Mouse (Mus musculus): ENCODE results near the gene Pank4. TPM values are rescaled to one million over a fixed set of nuclear protein-coding genes. Genes with fewer than 3 reads are reported as not detected.

Gene Pank4
- polyA plus RNA-seq, 1 experiment from 2014 or later, result 42.1 TPM

DNA sequence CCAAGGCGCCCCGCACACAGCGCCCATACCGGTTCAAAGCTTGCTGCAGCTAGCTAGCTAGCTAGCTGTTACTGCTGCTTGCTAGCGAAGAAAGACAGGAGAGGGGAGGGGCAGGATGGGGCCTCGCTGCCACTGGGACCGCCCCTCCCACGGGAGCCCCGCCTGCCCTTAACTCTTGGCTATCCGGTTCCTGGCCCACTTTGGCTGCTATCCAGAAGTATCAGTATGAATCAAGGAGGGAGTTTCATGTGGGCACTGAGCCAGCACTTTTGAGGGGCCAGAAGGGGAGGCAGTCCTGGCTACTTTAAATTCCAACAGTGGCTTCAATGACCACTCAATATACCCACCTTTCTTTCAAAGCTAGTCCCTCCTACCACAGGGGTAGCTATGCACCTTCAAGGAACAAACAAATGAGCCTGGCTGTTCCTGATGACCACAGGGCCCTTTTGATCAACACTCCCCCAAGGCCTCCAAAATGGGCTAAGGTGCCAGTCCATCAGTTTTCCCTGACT is 55.5 kb downstream of the Pank4 start:
- Histone ChIP-seq H3K4me1 (ENCODE audit: control insufficient read depth, insufficient read depth, low read length) (peaks cover 17% of the 10 kb centered on the region; the same call in 1 of the 2 replicates), H3K9ac (ENCODE audit: low read depth, low read length) (no peak overlapping the region), H3K4me2 (ENCODE audit: low read length) (peak overlapping the region; percentile 35; the same call in 1 of the 2 replicates), H3K4me3 (ENCODE audit: low read depth, low read length) (0 out of 2 replicates have a peak overlapping the region, but pooled peaks have one; percentile 8), H3K27me3 (ENCODE audit: control insufficient read depth, insufficient read depth, low read depth, low read length) (no peaks in the 10 kb centered on the region), H3K9me3 (replicated peaks; ENCODE audit: control insufficient read depth, low read length, poor library complexity, severe bottlenecking) (no peaks in the 10 kb centered on the region), H3K27ac (ENCODE audit: low read length) (no peak overlapping the region), H3K36me3 (ENCODE audit: control insufficient read depth, insufficient read depth, low read length) (no peaks in the 10 kb centered on the region)
- 1% methylated on average over 10 of the region's 10 CpGs for WGBS
- ATAC-seq, result 0 out of 2 replicates have a peak, but pooled peaks have one; percentile 23

DNA sequence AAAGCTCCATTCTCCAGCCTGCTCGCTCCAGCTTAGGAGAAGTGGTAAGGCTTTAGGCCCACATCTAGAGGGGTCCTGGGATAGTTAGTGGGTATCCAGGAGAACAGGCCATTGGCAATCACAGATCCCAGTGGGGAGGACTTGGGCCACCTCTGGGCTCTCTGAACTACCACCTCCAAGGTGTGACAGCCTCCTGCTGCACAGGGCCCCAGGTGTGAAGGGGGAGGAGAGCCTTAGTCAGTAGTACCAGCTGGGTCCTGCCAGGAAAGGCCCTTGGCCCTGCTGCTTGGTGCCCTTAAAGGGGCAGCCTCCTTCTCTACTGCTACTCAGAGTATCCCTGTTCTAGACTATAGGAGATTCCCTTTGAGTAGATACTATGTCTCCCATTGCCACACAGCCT is 56.2 kb downstream of the Pank4 start:
- Histone ChIP-seq H3K4me2 (ENCODE audit: low read length) (no peak overlapping the region), H3K9ac (ENCODE audit: low read depth, low read length) (no peak overlapping the region), H3K27me3 (ENCODE audit: control insufficient read depth, insufficient read depth, low read depth, low read length) (no peaks in the 10 kb centered on the region), H3K9me3 (replicated peaks; ENCODE audit: control insufficient read depth, low read length, poor library complexity, severe bottlenecking) (no peaks in the 10 kb centered on the region), H3K4me1 (ENCODE audit: control insufficient read depth, insufficient read depth, low read length) (peaks cover 15% of the 10 kb centered on the region; the same call in 1 of the 2 replicates), H3K36me3 (ENCODE audit: control insufficient read depth, insufficient read depth, low read length) (no peaks in the 10 kb centered on the region), H3K4me3 (ENCODE audit: low read depth, low read length) (no peak overlapping the region), H3K27ac (ENCODE audit: low read length) (no peak overlapping the region)
- WGBS, result 100% methylated on average over 1 of the region's 1 CpGs
- no peak for ATAC-seq

DNA sequence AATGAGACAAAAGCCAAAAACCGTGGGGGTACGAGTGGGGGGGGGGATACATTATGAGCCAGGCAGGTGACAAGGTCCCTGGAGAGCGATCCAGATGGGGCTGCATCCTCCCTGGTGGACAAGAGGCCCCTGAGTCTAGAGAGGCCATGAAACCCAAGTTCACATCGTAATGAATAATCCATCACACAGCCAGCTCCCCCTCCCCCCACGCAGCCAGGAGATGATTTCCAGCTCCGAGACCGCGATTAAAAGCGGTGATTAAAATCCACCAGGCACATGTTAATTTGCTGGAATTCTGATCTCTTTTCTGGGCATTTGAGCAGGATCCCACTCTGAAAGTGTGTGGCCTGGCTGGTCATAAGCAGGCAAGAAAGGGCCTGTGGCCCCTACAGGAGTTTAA is 56.9 kb downstream of the Pank4 start:
- Histone ChIP-seq H3K9me3 (replicated peaks; ENCODE audit: control insufficient read depth, low read length, poor library complexity, severe bottlenecking) (no peaks in the 10 kb centered on the region), H3K9ac (ENCODE audit: low read depth, low read length) (no peak overlapping the region), H3K27ac (ENCODE audit: low read length) (no peak overlapping the region), H3K4me3 (ENCODE audit: low read depth, low read length) (no peak overlapping the region), H3K27me3 (ENCODE audit: control insufficient read depth, insufficient read depth, low read depth, low read length) (no peaks in the 10 kb centered on the region), H3K4me1 (ENCODE audit: control insufficient read depth, insufficient read depth, low read length) (peaks cover 15% of the 10 kb centered on the region; the same call in 1 of the 2 replicates), H3K4me2 (ENCODE audit: low read length) (no peak overlapping the region), H3K36me3 (ENCODE audit: control insufficient read depth, insufficient read depth, low read length) (no peaks in the 10 kb centered on the region)
- ATAC-seq, result no peak
- WGBS, result 34% methylated on average over 9 of the region's 9 CpGs

DNA sequence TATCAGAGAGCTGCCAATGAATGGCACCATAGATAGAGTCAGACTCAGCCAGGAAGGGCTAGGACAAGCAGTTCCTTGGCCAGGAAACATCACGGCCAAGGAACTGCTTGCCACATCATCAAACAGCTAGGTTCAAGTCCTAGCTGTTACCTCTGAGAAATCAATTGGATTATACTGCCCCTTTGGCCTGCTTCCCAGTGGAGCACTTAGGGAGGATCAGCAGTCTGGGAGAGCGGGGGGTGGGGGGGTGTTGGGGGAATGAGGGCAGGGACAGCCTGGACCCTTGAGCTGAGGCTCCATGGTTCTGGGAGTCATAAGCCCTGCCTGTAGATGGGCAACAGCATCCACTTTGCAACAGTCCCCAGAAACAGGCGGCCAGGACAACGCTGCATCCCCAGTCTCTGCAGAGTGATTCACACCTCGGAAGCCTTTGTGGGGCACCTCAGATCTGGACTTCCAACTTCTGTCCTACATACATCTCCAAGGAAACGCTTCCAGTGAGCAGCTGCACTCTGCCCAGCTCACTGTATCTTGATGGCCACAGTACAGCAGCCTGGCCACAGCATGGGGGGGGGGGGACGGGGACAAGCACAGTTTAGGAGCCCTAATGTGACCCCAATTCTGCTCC is 58.4 kb downstream of the Pank4 start:
- no peak for ATAC-seq
- Histone ChIP-seq H3K9me3 (replicated peaks; ENCODE audit: control insufficient read depth, low read length, poor library complexity, severe bottlenecking) (no peaks in the 10 kb centered on the region), H3K4me2 (ENCODE audit: low read length) (no peak overlapping the region), H3K4me3 (ENCODE audit: low read depth, low read length) (no peak overlapping the region), H3K9ac (ENCODE audit: low read depth, low read length) (no peak overlapping the region), H3K36me3 (ENCODE audit: control insufficient read depth, insufficient read depth, low read length) (no peaks in the 10 kb centered on the region), H3K27ac (ENCODE audit: low read length) (no peak overlapping the region), H3K4me1 (ENCODE audit: control insufficient read depth, insufficient read depth, low read length) (peaks cover 15% of the 10 kb centered on the region; the same call in 1 of the 2 replicates), H3K27me3 (ENCODE audit: control insufficient read depth, insufficient read depth, low read depth, low read length) (no peaks in the 10 kb centered on the region)
- 64% methylated on average over 7 of the region's 7 CpGs for WGBS

DNA sequence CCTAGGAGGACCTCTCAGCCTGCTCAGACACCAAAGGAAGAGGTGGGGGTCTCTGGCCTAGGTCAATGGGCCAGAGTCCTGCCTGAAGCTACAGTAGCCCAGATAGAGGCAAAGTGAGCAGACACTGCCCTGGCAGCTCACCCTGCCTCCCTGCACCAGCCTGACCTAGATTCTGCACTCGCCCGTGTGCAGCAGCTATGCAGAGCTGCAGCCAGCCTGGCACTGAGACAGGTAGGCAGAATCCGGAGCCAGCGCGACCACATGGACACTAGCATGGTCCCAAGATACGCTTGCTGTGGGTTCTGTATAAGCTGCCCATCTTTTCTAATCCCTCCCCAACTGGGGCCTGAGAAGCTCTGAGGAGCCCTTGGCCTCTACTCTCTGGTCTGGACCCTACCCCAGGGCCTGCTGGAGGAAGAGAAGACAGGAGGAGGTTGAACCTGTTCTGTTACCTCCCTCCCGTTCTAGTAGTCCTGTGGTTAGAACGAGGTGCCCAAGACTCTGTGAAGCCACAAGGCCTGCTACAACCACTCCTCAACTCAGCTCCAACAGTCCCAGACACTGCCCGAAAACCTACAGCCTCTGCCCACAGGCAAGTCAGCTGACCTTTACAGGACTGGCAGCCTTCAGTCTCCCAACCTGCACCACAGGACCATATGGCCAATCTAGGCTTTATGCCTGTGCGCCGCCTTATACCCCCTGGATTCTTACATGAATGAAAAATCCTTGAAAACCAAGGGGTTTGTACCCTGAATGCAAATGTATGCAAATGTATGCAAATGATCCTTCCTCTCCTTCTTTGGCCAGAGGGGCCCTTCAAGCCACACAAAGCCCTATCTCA is 60.5 kb downstream of the Pank4 start:
- WGBS, result 62% methylated on average over 11 of the region's 11 CpGs
- ATAC-seq, result 0 out of 2 replicates have a peak, but pooled peaks have one; percentile 30
- no peak overlapping the region for H3K9ac ChIP-seq (ENCODE audit: low read depth, low read length)

More for the DNA sequence above, 60.5 kb downstream of the Pank4 start:
- peaks cover 8% of the 10 kb centered on the region; the same call in 1 of the 2 replicates for H3K4me1 ChIP-seq (ENCODE audit: control insufficient read depth, insufficient read depth, low read length)
- H3K4me3 ChIP-seq (ENCODE audit: low read depth, low read length), result no peak overlapping the region
- H3K4me2 ChIP-seq (ENCODE audit: low read length), result no peak overlapping the region
- no peaks in the 10 kb centered on the region for H3K36me3 ChIP-seq (ENCODE audit: control insufficient read depth, insufficient read depth, low read length)
- H3K27me3 ChIP-seq (ENCODE audit: control insufficient read depth, insufficient read depth, low read depth, low read length), result no peaks in the 10 kb centered on the region
- no peaks in the 10 kb centered on the region for H3K9me3 ChIP-seq (replicated peaks; ENCODE audit: control insufficient read depth, low read length, poor library complexity, severe bottlenecking)
- H3K27ac ChIP-seq (ENCODE audit: low read length), result no peak overlapping the region; the same call in 1 of the 2 replicates

Other genes starting within 250 kb of the Pank4 start
- gene Ttc34, start 126.7 kb upstream of the Pank4 start, polyA plus RNA-seq (2015; fragmentation: Nextera tagmentation; extraction: Ambion mirVana), result 1.5 and 2.9 TPM in 2 replicates
- gene Mmel1, start 94.5 kb upstream of the Pank4 start, polyA plus RNA-seq (2015; fragmentation: Nextera tagmentation; extraction: Ambion mirVana), result 0.31 and 0.98 TPM in 2 replicates
- 59.3 and 64.5 TPM in 2 replicates for gene Fam213b, start 65.0 kb upstream of the Pank4 start, polyA plus RNA-seq (2015; fragmentation: Nextera tagmentation; extraction: Ambion mirVana)
- gene Tnfrsf14, start 35.6 kb upstream of the Pank4 start, polyA plus RNA-seq (2015; fragmentation: Nextera tagmentation; extraction: Ambion mirVana), result 0.42 TPM in 1 of 2 replicates, not detected in the other
- 107 and 135 TPM in 2 replicates for gene Hes5, start 3.2 kb upstream of the Pank4 start, polyA plus RNA-seq (2015; fragmentation: Nextera tagmentation; extraction: Ambion mirVana)
- gene Plch2, start 92.7 kb downstream of the Pank4 start, polyA plus RNA-seq (2015; fragmentation: Nextera tagmentation; extraction: Ambion mirVana), result 23.3 and 25.4 TPM in 2 replicates
- gene Pex10, start 102.9 kb downstream of the Pank4 start, polyA plus RNA-seq (2015; fragmentation: Nextera tagmentation; extraction: Ambion mirVana), result 22.2 and 22.8 TPM in 2 replicates
- 121 and 124 TPM in 2 replicates for gene Rer1, start 122.3 kb downstream of the Pank4 start, polyA plus RNA-seq (2015; fragmentation: Nextera tagmentation; extraction: Ambion mirVana)
- 7.3 and 8.9 TPM in 2 replicates for gene Morn1, start 122.5 kb downstream of the Pank4 start, polyA plus RNA-seq (2015; fragmentation: Nextera tagmentation; extraction: Ambion mirVana)

Data from midbrain, embryonic 16.5 days (tissue).